Mouse (Mus musculus): ENCODE results near the gene Smco1.

Gene Smco1

DNA sequence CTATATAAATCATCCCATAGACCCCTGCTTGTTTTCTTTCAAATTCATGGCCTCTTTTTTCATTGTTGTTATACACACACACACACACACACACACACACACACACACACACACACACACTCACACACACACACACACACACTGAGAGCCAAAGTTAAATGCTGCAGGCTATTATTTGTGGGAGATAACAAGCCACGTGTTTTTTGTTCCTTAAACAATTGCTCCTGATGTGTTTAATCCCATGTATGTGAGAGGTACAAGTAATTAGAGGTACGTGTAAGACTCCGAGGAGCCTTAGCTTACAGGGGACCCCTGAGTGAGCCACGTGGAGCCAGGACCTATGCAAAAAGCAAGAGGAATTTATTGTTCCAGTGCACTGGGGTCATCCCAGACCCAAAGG, 40.7 kb downstream of the Smco1 start:
- DNase-seq (ENCODE audit: extremely low spot score, low spot score), result no peak

DNA sequence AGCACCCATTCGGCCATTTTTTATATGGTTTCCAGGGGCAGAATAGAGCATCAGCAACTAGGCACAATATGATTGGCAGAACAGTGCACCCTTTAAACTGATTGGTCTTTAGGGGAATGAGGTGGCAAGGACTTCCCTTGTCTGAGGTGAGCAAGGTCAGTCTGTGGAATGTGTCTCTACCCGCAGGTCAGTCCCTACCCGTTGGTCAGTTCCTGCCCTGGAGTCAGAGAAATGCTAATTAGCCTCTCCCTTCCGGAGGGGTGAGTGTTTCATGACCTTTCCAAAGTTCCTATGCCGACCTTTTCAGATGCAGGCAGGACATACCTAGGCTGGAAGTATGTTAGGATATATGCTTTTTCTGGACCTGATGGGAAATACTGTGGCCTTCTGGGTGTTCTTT, 41.1 kb downstream of the Smco1 start:
- DNase-seq (ENCODE audit: extremely low spot score, low spot score), result no peak

DNA sequence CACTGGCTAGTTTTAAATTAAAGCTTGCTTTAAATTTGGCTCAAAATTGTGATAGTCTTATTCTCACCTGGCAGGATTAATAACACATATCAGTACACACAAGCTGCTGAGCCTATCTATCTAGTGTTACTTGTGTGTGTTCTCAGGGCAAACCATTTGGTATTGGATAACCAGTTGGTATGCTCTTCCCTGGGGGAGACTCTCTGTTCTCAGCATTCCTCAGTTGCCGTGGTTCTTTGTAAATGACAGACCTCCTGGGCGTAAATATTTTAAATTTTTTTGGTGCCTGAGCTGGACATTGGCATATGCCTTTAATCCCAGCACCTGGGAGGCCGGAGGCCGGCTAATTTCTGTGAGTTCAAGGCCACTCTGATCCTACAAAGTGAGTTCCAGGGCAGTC, 41.6 kb downstream of the Smco1 start:
- DNase-seq (ENCODE audit: extremely low spot score, low spot score), result no peak

DNA sequence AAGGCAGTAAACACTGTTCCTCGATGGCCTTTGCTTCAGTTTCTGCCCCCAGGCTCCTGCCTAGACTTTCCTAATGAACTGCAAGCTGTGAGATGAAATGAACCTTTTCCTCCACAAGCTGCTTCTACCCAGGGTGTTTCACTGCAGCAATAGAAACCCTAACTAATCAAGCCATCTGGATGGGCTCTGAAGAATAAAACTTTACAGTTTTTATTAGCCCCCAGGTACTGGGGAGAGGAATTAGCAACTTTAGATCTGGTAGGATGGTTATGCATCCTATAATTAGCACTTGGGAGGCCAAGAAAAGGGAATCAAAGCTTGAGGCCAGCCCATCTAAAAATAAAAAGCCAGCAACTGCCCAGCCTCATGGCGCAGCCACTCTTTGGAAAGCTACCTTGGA, 45.3 kb downstream of the Smco1 start:
- no peak for DNase-seq (ENCODE audit: extremely low spot score, low spot score)

DNA sequence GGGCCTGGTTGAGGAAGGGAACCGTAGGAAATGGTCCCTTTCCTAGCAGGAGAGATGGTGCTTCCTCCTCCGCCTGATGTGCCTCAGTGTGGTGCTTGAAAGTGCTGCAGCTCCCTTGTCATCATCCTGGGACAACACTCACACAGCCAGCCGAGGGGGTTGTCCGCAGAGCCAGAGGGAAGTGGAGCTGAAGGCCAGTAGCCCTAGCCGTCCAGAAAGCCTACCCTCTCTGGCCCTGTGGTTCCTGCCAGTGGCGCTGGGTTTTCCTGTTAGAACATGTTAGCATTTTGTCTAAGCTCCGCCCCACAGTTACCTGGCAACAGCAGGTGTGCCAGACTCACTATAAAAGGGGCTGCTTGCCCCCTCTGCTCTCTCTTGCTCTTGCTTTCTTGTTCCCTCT, 52.7 kb downstream of the Smco1 start:
- DNase-seq (ENCODE audit: extremely low spot score, low spot score), result no peak

Measured in neural tube, embryonic 10.5 days (tissue).